ENCODE assay signal across 8 mouse cellular contexts in the genomic region with DNA sequence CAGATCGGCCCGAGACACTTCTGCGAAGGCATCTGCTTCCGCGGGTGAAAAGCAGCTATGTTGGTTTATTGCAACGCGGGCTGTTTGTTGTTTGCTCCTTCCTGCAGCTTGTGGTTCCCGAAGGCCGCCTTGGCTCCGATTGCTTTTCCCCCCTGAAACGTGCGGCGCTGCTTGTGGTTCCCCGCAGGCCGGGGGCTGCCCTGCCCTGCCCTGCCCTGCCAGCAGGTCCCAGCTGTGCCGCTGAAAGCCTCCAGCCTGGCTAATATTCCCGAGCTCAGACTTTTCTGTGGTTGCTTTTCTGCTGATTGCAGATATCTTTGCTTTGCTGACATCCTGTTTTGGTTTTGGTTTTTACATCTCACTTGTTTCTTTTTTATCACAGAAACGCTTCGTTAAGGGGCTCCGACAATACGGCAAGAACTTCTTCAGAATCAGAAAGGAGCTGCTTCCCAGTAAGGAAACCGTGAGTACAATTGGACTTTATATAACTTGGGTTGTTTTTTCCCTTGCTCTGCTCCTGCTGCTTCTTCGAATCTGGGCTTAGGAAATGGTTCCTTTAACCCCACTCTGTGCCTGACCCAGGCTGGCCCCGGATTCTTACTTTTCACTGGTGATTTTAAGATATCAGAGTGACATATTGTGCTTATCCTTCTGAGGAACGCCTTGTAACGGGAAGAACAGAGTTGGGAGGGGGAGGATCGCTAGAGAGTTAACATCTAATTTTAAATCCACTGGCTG.
DNase-seq lines count a peak whose midpoint lies in the region; ATAC-seq and TF ChIP-seq lines count a peak whose summit lies in the region.

No protein-coding gene starts in this region.

- ATAC-seq in granulocyte monocyte progenitor cell, adult 5-6 weeks (replicated peaks; ENCODE audit: poor library complexity, severe bottlenecking) = peak; percentile 20
- no peak for ATAC-seq in intestine, embryonic 14.5 days (replicated peaks; ENCODE audit: low FRiP score, low TSS enrichment, low read depth)

- H3K4me2 ChIP-seq in intestine, embryonic 14.5 days (ENCODE audit: low read length) = peak overlapping the region; percentile 82

- DNase-seq in adrenal gland, adult (ENCODE audit: inconsistent age in 2 of 2, low spot score in 1 of 2) = peak; percentile 68 to 85
- DNase-seq in adrenal gland, postnatal 4 days (ENCODE audit: low spot score in 2 of 2) = no peak
- peak; percentile 41 for DNase-seq in urinary bladder, adult 2 months (ENCODE audit: low spot score)
- no peak for DNase-seq in urinary bladder, adult 18-20 months (ENCODE audit: low spot score in 2 of 2)
- DNase-seq in intestine, embryonic 14.5 days (ENCODE audit: low spot score) = peak; percentile 78
- peak; percentile 37 for DNase-seq in lung, adult 2 months

- H3K9me3 ChIP-seq in intestine, embryonic 14.5 days (ENCODE audit: control insufficient read depth, low read length) = no peaks in the 10 kb centered on the region

- TF ChIP-seq CTCF in lung, adult 2 months (IDR thresholded peaks at IDR 0.05; ENCODE audit: insufficient read depth, low read length) = no peak
- no peak for TF ChIP-seq CTCF in olfactory bulb, adult 2 months (IDR thresholded peaks at IDR 0.05; ENCODE audit: insufficient read depth, low read depth, low read length)

- peak overlapping the region; percentile 89 for H3K9ac ChIP-seq in intestine, embryonic 14.5 days (ENCODE audit: low read length)

- peak overlapping the region; percentile 64 for H3K4me3 ChIP-seq in intestine, embryonic 14.5 days (ENCODE audit: low read depth, low read length)
- H3K4me3 ChIP-seq in lung, adult 2 months (replicated peaks; ENCODE audit: extremely low read depth, low read depth, low read length) = peak overlapping the region; percentile 88
- H3K4me3 ChIP-seq in olfactory bulb, adult 2 months (ENCODE audit: insufficient read depth, low read depth, low read length) = peak overlapping the region; percentile 88

- TF ChIP-seq POLR2A in lung, adult 2 months (IDR thresholded peaks at IDR 0.05; ENCODE audit: borderline replicate concordance, extremely low read depth, low read depth, low read length) = no peak
- TF ChIP-seq POLR2A in olfactory bulb, adult 2 months (IDR thresholded peaks at IDR 0.05; ENCODE audit: insufficient read depth, low read depth, low read length) = no peak

- peaks cover 39% of the 10 kb centered on the region for H3K4me1 ChIP-seq in intestine, embryonic 14.5 days (replicated peaks; ENCODE audit: control insufficient read depth, insufficient read depth, low read length)
- peaks cover 22% of the 10 kb centered on the region for H3K4me1 ChIP-seq in lung, adult 2 months (ENCODE audit: control insufficient read depth, insufficient read depth, low read length)
- H3K4me1 ChIP-seq in olfactory bulb, adult 2 months (ENCODE audit: control insufficient read depth, insufficient read depth, low read length) = peaks cover 22% of the 10 kb centered on the region

- peak overlapping the region; percentile 89 for H3K27ac ChIP-seq in intestine, embryonic 14.5 days (ENCODE audit: low read depth)
- peak overlapping the region; percentile 89 for H3K27ac ChIP-seq in olfactory bulb, adult 2 months (ENCODE audit: insufficient read depth, low read depth, low read length)

- no peaks in the 10 kb centered on the region for H3K27me3 ChIP-seq in intestine, embryonic 14.5 days (replicated peaks; ENCODE audit: control insufficient read depth, insufficient read depth, low read length)

- WGBS in intestine, embryonic 14.5 days = under 1% methylated on average over 27 of the region's 27 CpGs
- WGBS in lung, adult 2 months = under 1% methylated on average over 27 of the region's 27 CpGs
- 0% methylated on average over 27 of the region's 27 CpGs for WGBS in olfactory bulb, adult 2 months

- peaks cover 12% of the 10 kb centered on the region for H3K36me3 ChIP-seq in intestine, embryonic 14.5 days (ENCODE audit: control insufficient read depth, insufficient read depth, low read length)

Comparison
In these comparisons a context has a peak if more than half of its experiments do, and no peak if none do; other contexts are left out.
1. DNase-seq: peak in adrenal gland, adult (2 of 2), urinary bladder, adult 2 months (single experiment), intestine, embryonic 14.5 days (single experiment) and lung, adult 2 months (single experiment); none in adrenal gland, postnatal 4 days (0 of 2) and urinary bladder, adult 18-20 months (0 of 2).
2. Peak in every context shown above with its lines, with median percentiles within 50 percentile points of each other: H3K4me3 ChIP-seq.